Mouse (Mus musculus) G1E (cell line): ENCODE data around the gene Arid3b.

Experiments used
- CTCF ChIP-seq: IDR thresholded peaks from 2 replicates; pipeline ENCODE4 v1.5.1; 2012; ENCODE audit warnings: low read depth, low read length, inconsistent platforms, mixed read lengths
- GATA1 ChIP-seq: IDR thresholded peaks from 2 replicates; pipeline ENCODE4 v1.6.1; 2012; ENCODE audit warnings: borderline replicate concordance, low read length, inconsistent platforms, mixed read lengths
- POLR2AphosphoS5 ChIP-seq: IDR thresholded peaks from 2 replicates; pipeline ENCODE4 v1.6.1; 2012; ENCODE audit warnings: low read depth, low read length, inconsistent platforms; ENCODE audit not compliant: insufficient replicate concordance

GRCm38 (mm10) chr9:57789733-57790132, 46.9 kb downstream of the Arid3b start:
- no peak for TF ChIP-seq CTCF
- TF ChIP-seq POLR2AphosphoS5 = no peak
- TF ChIP-seq GATA1 = no peak
